ENCODE assay signal across 19 mouse cellular contexts in the genomic region with DNA sequence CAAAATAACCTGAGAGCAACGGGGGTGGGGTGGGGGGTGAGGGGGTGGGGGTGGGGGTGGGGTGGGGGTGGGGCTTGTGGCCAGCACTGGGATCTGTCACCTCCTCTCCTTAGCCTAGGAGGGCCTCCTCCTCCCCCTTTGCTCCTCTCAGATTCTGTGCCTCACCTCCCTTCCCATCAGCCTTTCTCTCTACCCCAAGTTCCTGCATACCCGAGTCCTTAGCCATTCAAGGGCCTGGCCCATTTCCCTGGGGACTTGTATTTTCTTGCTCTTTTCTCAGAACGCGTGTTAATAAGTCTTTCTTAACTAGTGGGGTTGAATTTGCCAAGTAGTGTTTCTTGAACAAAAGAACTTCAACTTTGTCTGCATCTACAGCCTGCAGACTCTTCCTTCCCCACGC. TPM values are rescaled to one million over a fixed set of nuclear protein-coding genes. Genes with fewer than 3 reads are reported as not detected.
DNase-seq lines count a peak whose midpoint lies in the region; ATAC-seq and TF ChIP-seq lines count a peak whose summit lies in the region.
"Had no signal": no experiment of that assay in that cellular context is flagged by ENCODE, and none has a peak within 500 bp of the region (broad histone marks: within the 10 kb centered on the region; RNA-seq: fewer than 3 reads in every experiment).

No protein-coding gene starts in this region.

- 0 out of 2 replicates have a peak overlapping the region, but pooled peaks have one; percentile 15 for H3K27ac ChIP-seq in intestine, embryonic 16.5 days (ENCODE audit: low read length)
- H3K27ac ChIP-seq in intestine, embryonic 15.5 days: no peak overlapping the region
- no peak overlapping the region for H3K27ac ChIP-seq in neural tube, embryonic 13.5 days (replicated peaks)
- 0 out of 2 replicates have a peak overlapping the region, but pooled peaks have one; percentile 33 for H3K27ac ChIP-seq in limb, embryonic 14.5 days (replicated peaks; ENCODE audit: low read depth, low read length)
- H3K27ac ChIP-seq: hindbrain, embryonic 14.5 days; midbrain, embryonic 12.5 days; neural tube, embryonic 15.5 days had no signal

- H3K9ac ChIP-seq in intestine, embryonic 16.5 days (ENCODE audit: low read depth, low read length): no peak overlapping the region
- H3K9ac ChIP-seq in intestine, embryonic 15.5 days: no peak overlapping the region
- peak overlapping the region; percentile 9; the same call in 1 of the 2 replicates for H3K9ac ChIP-seq in neural tube, embryonic 13.5 days
- no peak overlapping the region for H3K9ac ChIP-seq in limb, embryonic 14.5 days (ENCODE audit: low read depth, low read length, severe bottlenecking)
- H3K9ac ChIP-seq: hindbrain, embryonic 14.5 days; lung, embryonic 14.5 days; midbrain, embryonic 12.5 days; neural tube, embryonic 15.5 days had no signal

- H3K4me1 ChIP-seq in intestine, embryonic 16.5 days (ENCODE audit: control insufficient read depth, insufficient read depth, low read length): peaks cover 12% of the 10 kb centered on the region
- H3K4me1 ChIP-seq in intestine, embryonic 15.5 days (replicated peaks): peaks cover 7% of the 10 kb centered on the region; the same call in 1 of the 2 replicates
- H3K4me1 ChIP-seq in neural tube, embryonic 13.5 days (replicated peaks): peaks cover 37% of the 10 kb centered on the region
- peaks cover 14% of the 10 kb centered on the region for H3K4me1 ChIP-seq in limb, embryonic 14.5 days (ENCODE audit: control insufficient read depth, insufficient read depth, low read length)

- no peak for ATAC-seq in intestine, embryonic 16.5 days
- ATAC-seq in intestine, embryonic 15.5 days: no peak
- no peak for ATAC-seq in neural tube, embryonic 13.5 days (ENCODE audit: low read depth)
- ATAC-seq in limb, embryonic 14.5 days (ENCODE audit: low FRiP score, low read depth): no peak
- ATAC-seq: forebrain, embryonic 16.5 days had no signal

- WGBS in intestine, embryonic 16.5 days: 38% methylated on average over 5 of the region's 5 CpGs
- 44% methylated on average over 5 of the region's 5 CpGs for WGBS in intestine, embryonic 15.5 days
- 49% methylated on average over 5 of the region's 5 CpGs for WGBS in neural tube, embryonic 13.5 days
- WGBS in limb, embryonic 14.5 days: 24% methylated on average over 5 of the region's 5 CpGs

- TF ChIP-seq POLR2A in limb, embryonic 14.5 days (IDR thresholded peaks at IDR 0.05; ENCODE audit: borderline replicate concordance, extremely low read depth, insufficient read depth, insufficient read length): no peak

- no peaks in the 10 kb centered on the region for H3K9me3 ChIP-seq in intestine, embryonic 16.5 days (ENCODE audit: control insufficient read depth, low read length)
- H3K9me3 ChIP-seq in intestine, embryonic 15.5 days: no peaks in the 10 kb centered on the region
- H3K9me3 ChIP-seq in neural tube, embryonic 13.5 days: no peaks in the 10 kb centered on the region
- H3K9me3 ChIP-seq in limb, embryonic 14.5 days (ENCODE audit: control insufficient read depth, low read length): no peaks in the 10 kb centered on the region
- H3K9me3 ChIP-seq: midbrain, embryonic 12.5 days; neural tube, embryonic 15.5 days had no signal

- H3K27me3 ChIP-seq in intestine, embryonic 16.5 days (replicated peaks; ENCODE audit: control insufficient read depth, insufficient read depth, low read length): no peaks in the 10 kb centered on the region
- H3K27me3 ChIP-seq in intestine, embryonic 15.5 days (replicated peaks): no peaks in the 10 kb centered on the region
- no peaks in the 10 kb centered on the region for H3K27me3 ChIP-seq in neural tube, embryonic 13.5 days
- no peaks in the 10 kb centered on the region for H3K27me3 ChIP-seq in limb, embryonic 14.5 days (ENCODE audit: control insufficient read depth, insufficient read depth, low read length)
- H3K27me3 ChIP-seq: midbrain, embryonic 12.5 days; neural tube, embryonic 15.5 days had no signal

- no peak overlapping the region for H3K4me3 ChIP-seq in intestine, embryonic 16.5 days (ENCODE audit: low read length)
- no peak overlapping the region for H3K4me3 ChIP-seq in intestine, embryonic 15.5 days (replicated peaks)
- no peak overlapping the region for H3K4me3 ChIP-seq in neural tube, embryonic 13.5 days
- H3K4me3 ChIP-seq in limb, embryonic 14.5 days (replicated peaks; ENCODE audit: low read length): no peak overlapping the region
- H3K4me3 ChIP-seq: midbrain, embryonic 12.5 days; neural tube, embryonic 15.5 days had no signal

- DNase-seq in neural tube, embryonic 10.5 days (ENCODE audit: extremely low spot score, low spot score): no peak
- no peak for DNase-seq in limb, embryonic 14.5 days (ENCODE audit: low spot score)
- DNase-seq in ovary, adult 18-20 months (ENCODE audit: low spot score): no peak
- no peak for DNase-seq in adrenal gland, postnatal 36 days
- DNase-seq: adrenal gland, adult 8-10 months; cerebellum, adult 11-12 months; kidney, adult 11 months; kidney, postnatal 25 days; lung, embryonic 14.5 days; lung, postnatal 4 days; retina, postnatal 1 day; thymus, adult 2 months had no signal

- H3K4me2 ChIP-seq in intestine, embryonic 16.5 days (ENCODE audit: low read depth, low read length): no peak overlapping the region
- H3K4me2 ChIP-seq in intestine, embryonic 15.5 days (replicated peaks): no peak overlapping the region
- no peak overlapping the region for H3K4me2 ChIP-seq in neural tube, embryonic 13.5 days
- H3K4me2 ChIP-seq in limb, embryonic 14.5 days (replicated peaks; ENCODE audit: low read depth, low read length, severe bottlenecking): no peak overlapping the region
- H3K4me2 ChIP-seq: hindbrain, embryonic 14.5 days; lung, embryonic 14.5 days; midbrain, embryonic 12.5 days; neural tube, embryonic 15.5 days had no signal

- H3K36me3 ChIP-seq in intestine, embryonic 16.5 days (ENCODE audit: control insufficient read depth, insufficient read depth, low read length): no peaks in the 10 kb centered on the region
- H3K36me3 ChIP-seq in intestine, embryonic 15.5 days: no peaks in the 10 kb centered on the region
- H3K36me3 ChIP-seq in neural tube, embryonic 13.5 days: peaks cover 6% of the 10 kb centered on the region; the same call in 1 of the 2 replicates
- H3K36me3 ChIP-seq in limb, embryonic 14.5 days (ENCODE audit: control insufficient read depth, insufficient read depth, low read length): peaks cover 7% of the 10 kb centered on the region; the same call in 1 of the 2 replicates

RNA-seq across cellular contexts. Expression of a gene that starts 7.0 kb away (rescaled TPM):
- 10.7 and 11.1 TPM in 2 replicates for polyA plus RNA-seq in intestine, embryonic 16.5 days (2015; fragmentation: Nextera tagmentation; extraction: Ambion mirVana)
- polyA plus RNA-seq in intestine, embryonic 15.5 days (2015; fragmentation: Nextera tagmentation; extraction: Ambion mirVana): 13.0 and 15.3 TPM in 2 replicates
- polyA plus RNA-seq in neural tube, embryonic 13.5 days (2015; fragmentation: Nextera tagmentation; extraction: Ambion mirVana): 24.7 and 25.2 TPM in 2 replicates
- polyA plus RNA-seq in limb, embryonic 14.5 days (2012; rRNA removed): 29.9 and 39.7 TPM in 2 replicates
- 19.2 and 21.5 TPM in 2 replicates for polyA plus RNA-seq in limb, embryonic 14.5 days (2014; fragmentation: Nextera tagmentation; extraction: Ambion mirVana)
- 10 to 100 TPM; 22.1 to 23.3 TPM for total RNA-seq in adrenal gland, postnatal 36 days (2021)

RNA-seq across cellular contexts. Expression of a gene that starts 24.4 kb away (rescaled TPM):
- polyA plus RNA-seq in intestine, embryonic 16.5 days (2015; fragmentation: Nextera tagmentation; extraction: Ambion mirVana): 13.8 and 15.1 TPM in 2 replicates
- 10.2 and 13.2 TPM in 2 replicates for polyA plus RNA-seq in intestine, embryonic 15.5 days (2015; fragmentation: Nextera tagmentation; extraction: Ambion mirVana)
- polyA plus RNA-seq in neural tube, embryonic 13.5 days (2015; fragmentation: Nextera tagmentation; extraction: Ambion mirVana): 6.9 and 8.4 TPM in 2 replicates
- polyA plus RNA-seq in limb, embryonic 14.5 days (2012; rRNA removed): 16.2 and 22.4 TPM in 2 replicates
- 10.4 and 10.6 TPM in 2 replicates for polyA plus RNA-seq in limb, embryonic 14.5 days (2014; fragmentation: Nextera tagmentation; extraction: Ambion mirVana)
- 1 to 10 TPM; 9.4 to 9.5 TPM for total RNA-seq in adrenal gland, postnatal 36 days (2021)

Comparison
In these comparisons a context has a peak if more than half of its experiments do, and no peak if none do; other contexts are left out.
1. H3K27ac ChIP-seq: peak in intestine, embryonic 16.5 days (single experiment) and limb, embryonic 14.5 days (single experiment); none in intestine, embryonic 15.5 days (single experiment) and neural tube, embryonic 13.5 days (single experiment).